Mouse (Mus musculus) cerebellum, adult 2 months (tissue): ENCODE measurements at regions not wholly inside any gene's neighbourhood (a gene's known extent, or its start where the extent isn't known, plus 50 kb on each side); places are given as distances from the start of the nearest gene placed in this dataset.

Experiments used
- DNase-seq, 2 experiments: peaks; one replicate each; pipeline ENCODE4 v3.0.0; 2021
- H3K27ac ChIP-seq: fragments of 200-500 bp; 2 replicates; pipeline ENCODE4 v1.5.1; 2012; ENCODE audit warnings: low read length, control low read depth, inconsistent platforms; ENCODE audit not compliant: insufficient read depth
- H3K27me3 ChIP-seq: fragments of 200-500 bp; 2 replicates; pipeline ENCODE4 v1.6.1; 2012; ENCODE audit warnings: inconsistent platforms, mild to moderate bottlenecking, low read length, moderate library complexity; ENCODE audit not compliant: control insufficient read depth, insufficient read depth
- H3K4me1 ChIP-seq: fragments of 200-500 bp; 2 replicates; pipeline ENCODE4 v1.6.1; 2011; ENCODE audit warnings: low read length; ENCODE audit not compliant: control insufficient read depth, insufficient read depth
- H3K4me3 ChIP-seq: fragments of 200-500 bp; replicated peaks from 2 replicates; pipeline ENCODE3; 2011; ENCODE audit warnings: mild to moderate bottlenecking, low read depth, low read length, control low read depth; ENCODE audit not compliant: insufficient read depth
- CTCF ChIP-seq: fragments of 200-500 bp; IDR thresholded peaks from 2 replicates; pipeline ENCODE4 v1.5.1; 2011; ENCODE audit warnings: low read depth, mild to moderate bottlenecking, control low read depth, low read length, moderate library complexity, borderline replicate concordance; ENCODE audit not compliant: insufficient read depth
- POLR2A ChIP-seq: fragments of 200-500 bp; IDR thresholded peaks from 2 replicates; pipeline ENCODE4 v1.6.1; 2011; ENCODE audit warnings: low read length, control low read depth, borderline replicate concordance; ENCODE audit not compliant: insufficient read depth
- WGBS: fragments of 180-500 bp; shearing (Covaris S2); methylation state at CpG from one replicate; pipeline ENCODE4 v1.1.7; 2018; 5-methylcytosine and 5-hydroxymethylcytosine counted together

- Histone ChIP-seq H3K4me1 (no peaks in the 10 kb centered on the region), H3K27ac (no peak overlapping the region), H3K27me3 (no peaks in the 10 kb centered on the region), H3K4me3 (no peak overlapping the region)
- TF ChIP-seq POLR2A (no peak), CTCF (no peak)
- DNase-seq: no peak
- WGBS: 76% methylated on average over 4 of the region's 4 CpGs
Measured at GRCm38 (mm10) chr10:102763696-102764095, 251.7 kb downstream of the Rassf9 start.

GRCm38 (mm10) chr10:102762378-102762777, 250.4 kb downstream of the Rassf9 start:
- WGBS: 84% methylated on average over 2 of the region's 2 CpGs
- H3K27me3 ChIP-seq: no peaks in the 10 kb centered on the region
- H3K27ac ChIP-seq: no peak overlapping the region
- no peak for TF ChIP-seq CTCF
- TF ChIP-seq POLR2A: no peak
- H3K4me3 ChIP-seq: no peak overlapping the region
- DNase-seq: no peak
- H3K4me1 ChIP-seq: no peaks in the 10 kb centered on the region

GRCm38 (mm10) chr10:102735207-102735606, 223.2 kb downstream of the Rassf9 start:
- WGBS: 46% methylated on average over 3 of the region's 3 CpGs
- no peak for DNase-seq
- H3K27me3 ChIP-seq: no peaks in the 10 kb centered on the region
- TF ChIP-seq POLR2A: no peak
- no peak for TF ChIP-seq CTCF
- no peaks in the 10 kb centered on the region for H3K4me1 ChIP-seq
- no peak overlapping the region for H3K4me3 ChIP-seq
- H3K27ac ChIP-seq: no peak overlapping the region

- H3K27me3 ChIP-seq: no peaks in the 10 kb centered on the region
- no peak overlapping the region for H3K4me3 ChIP-seq
- DNase-seq: no peak
- H3K4me1 ChIP-seq: no peaks in the 10 kb centered on the region
- TF ChIP-seq POLR2A (no peak), CTCF (no peak)
- H3K27ac ChIP-seq: no peak overlapping the region
- 64% methylated on average over 6 of the region's 6 CpGs for WGBS
Measured at GRCm38 (mm10) chr10:102732420-102732819, 220.4 kb downstream of the Rassf9 start.

GRCm38 (mm10) chr10:102712263-102712662, 200.2 kb downstream of the Rassf9 start:
- no peak overlapping the region for H3K4me3 ChIP-seq
- no peaks in the 10 kb centered on the region for H3K4me1 ChIP-seq
- DNase-seq: no peak
- H3K27me3 ChIP-seq: no peaks in the 10 kb centered on the region
- 82% methylated on average over 2 of the region's 2 CpGs for WGBS
- no peak for TF ChIP-seq CTCF
- no peak for TF ChIP-seq POLR2A
- H3K27ac ChIP-seq: no peak overlapping the region

GRCm38 (mm10) chr10:102705848-102706247, 193.8 kb downstream of the Rassf9 start:
- Histone ChIP-seq H3K4me1 (no peaks in the 10 kb centered on the region), H3K27me3 (no peaks in the 10 kb centered on the region), H3K27ac (no peak overlapping the region), H3K4me3 (no peak overlapping the region)
- no peak for DNase-seq
- no peak for TF ChIP-seq CTCF
- TF ChIP-seq POLR2A: no peak
- WGBS: 96% methylated on average over 3 of the region's 3 CpGs

GRCm38 (mm10) chr10:102694810-102695209, 182.8 kb downstream of the Rassf9 start:
- no peak overlapping the region for H3K27ac ChIP-seq
- TF ChIP-seq POLR2A (no peak), CTCF (no peak)
- H3K4me3 ChIP-seq: no peak overlapping the region
- no peaks in the 10 kb centered on the region for H3K27me3 ChIP-seq
- WGBS: 77% methylated on average over 2 of the region's 2 CpGs
- DNase-seq: no peak
- no peaks in the 10 kb centered on the region for H3K4me1 ChIP-seq

- 10% methylated on average over 1 of the region's 1 CpGs for WGBS
- Histone ChIP-seq H3K4me3 (no peak overlapping the region), H3K27me3 (no peaks in the 10 kb centered on the region), H3K4me1 (no peaks in the 10 kb centered on the region), H3K27ac (no peak overlapping the region)
- TF ChIP-seq POLR2A: no peak
- no peak for TF ChIP-seq CTCF
- DNase-seq: no peak
Measured at GRCm38 (mm10) chr10:102689966-102690365, 177.9 kb downstream of the Rassf9 start.
